Mouse (Mus musculus): ENCODE measurements around the gene D430041D05Rik. TPM values are rescaled to one million over a fixed set of nuclear protein-coding genes. Genes with fewer than 3 reads are reported as not detected.

The D430041D05Rik gene
- total RNA-seq, 1 experiment from 2014 or later: not detected

DNA sequence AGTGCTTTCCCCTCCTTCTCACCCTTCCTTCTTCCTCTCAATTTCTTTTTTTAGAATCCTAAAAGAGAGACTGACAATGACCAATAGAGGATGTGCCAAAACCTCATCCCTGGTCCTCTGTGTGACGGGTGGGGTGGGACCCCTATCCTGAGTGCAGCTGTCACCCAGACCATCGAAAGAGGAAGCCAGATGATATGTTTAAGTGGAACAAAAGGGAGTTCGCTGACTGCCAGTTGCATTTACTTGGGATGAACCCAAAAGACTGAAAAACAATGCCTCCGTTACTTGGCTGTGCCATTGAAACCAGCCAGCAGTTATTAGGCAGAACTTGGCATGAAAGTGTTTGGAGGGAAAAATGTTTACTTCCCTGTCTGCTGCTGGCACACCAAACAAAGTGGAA is 159.2 kb downstream of the D430041D05Rik start:
- no peak for ATAC-seq (replicated peaks in 1 of 2; ENCODE audit: insufficient read depth in 1 of 2, low FRiP score in 2 of 2, low TSS enrichment in 1 of 2, low read depth in 1 of 2, poor library complexity in 2 of 2, severe bottlenecking in 2 of 2)

DNA sequence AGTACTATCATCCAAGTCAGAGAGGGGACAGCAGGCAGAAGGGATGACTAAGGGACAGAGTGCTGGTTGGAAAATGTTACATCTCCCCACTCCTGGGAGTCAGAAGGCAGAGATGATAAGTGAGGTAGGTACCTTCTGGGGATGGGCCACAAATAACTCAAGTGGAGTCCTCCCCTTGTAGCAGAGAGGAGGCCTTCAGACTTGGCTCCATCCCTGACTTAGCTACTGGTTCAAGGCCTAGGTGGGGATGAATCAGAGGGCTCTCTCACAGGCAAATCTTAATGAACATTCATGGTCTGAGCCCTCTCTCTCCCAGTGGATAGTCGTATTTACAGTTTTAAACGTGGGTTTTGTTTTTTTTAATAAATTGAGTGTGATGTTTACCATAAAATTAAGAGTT is 161.0 kb downstream of the D430041D05Rik start:
- ATAC-seq (replicated peaks in 1 of 2; ENCODE audit: insufficient read depth in 1 of 2, low FRiP score in 2 of 2, low TSS enrichment in 1 of 2, low read depth in 1 of 2, poor library complexity in 2 of 2, severe bottlenecking in 2 of 2): no peak

DNA sequence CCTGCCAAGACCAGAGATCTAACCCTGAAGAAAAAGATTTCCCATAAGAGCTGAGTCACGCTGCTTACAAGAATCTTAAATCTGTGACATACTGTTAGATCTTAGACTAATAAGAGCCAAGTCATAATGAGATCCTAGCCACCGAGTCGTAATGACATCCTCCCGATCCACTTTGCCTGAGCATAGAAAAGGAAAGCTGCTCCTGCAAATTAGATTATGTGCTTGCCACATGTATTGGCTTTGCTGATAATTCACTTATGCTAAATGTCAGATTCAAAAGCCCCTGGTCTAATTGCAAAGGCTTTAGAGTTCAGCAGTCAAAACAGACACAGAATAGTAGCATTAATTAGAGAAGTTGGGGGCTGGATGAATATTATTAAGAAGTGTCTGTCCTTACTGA is 164.0 kb downstream of the D430041D05Rik start:
- ATAC-seq (replicated peaks in 1 of 2; ENCODE audit: insufficient read depth in 1 of 2, low FRiP score in 2 of 2, low TSS enrichment in 1 of 2, low read depth in 1 of 2, poor library complexity in 2 of 2, severe bottlenecking in 2 of 2): no peak

DNA sequence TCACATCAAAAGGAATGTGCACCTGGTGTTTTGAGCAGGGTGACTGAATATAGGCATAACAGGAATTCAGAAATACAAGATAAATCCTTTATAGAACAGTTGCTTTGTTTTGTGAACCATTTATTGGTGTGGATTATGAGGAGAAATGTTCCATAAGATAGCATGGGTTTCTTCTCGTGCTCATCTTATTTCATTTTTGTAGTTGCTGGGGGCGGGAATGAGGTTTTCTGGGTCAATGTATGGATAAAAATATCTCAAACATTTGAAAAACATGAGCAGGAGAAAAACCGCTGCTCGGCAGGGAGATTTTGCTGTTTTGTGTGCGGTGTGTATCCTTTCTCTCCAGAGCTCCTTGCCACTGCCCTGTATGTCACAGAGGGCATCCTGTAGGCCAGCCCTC is 168.8 kb downstream of the D430041D05Rik start:
- ATAC-seq (replicated peaks in 1 of 2; ENCODE audit: insufficient read depth in 1 of 2, low FRiP score in 2 of 2, low TSS enrichment in 1 of 2, low read depth in 1 of 2, poor library complexity in 2 of 2, severe bottlenecking in 2 of 2): no peak

DNA sequence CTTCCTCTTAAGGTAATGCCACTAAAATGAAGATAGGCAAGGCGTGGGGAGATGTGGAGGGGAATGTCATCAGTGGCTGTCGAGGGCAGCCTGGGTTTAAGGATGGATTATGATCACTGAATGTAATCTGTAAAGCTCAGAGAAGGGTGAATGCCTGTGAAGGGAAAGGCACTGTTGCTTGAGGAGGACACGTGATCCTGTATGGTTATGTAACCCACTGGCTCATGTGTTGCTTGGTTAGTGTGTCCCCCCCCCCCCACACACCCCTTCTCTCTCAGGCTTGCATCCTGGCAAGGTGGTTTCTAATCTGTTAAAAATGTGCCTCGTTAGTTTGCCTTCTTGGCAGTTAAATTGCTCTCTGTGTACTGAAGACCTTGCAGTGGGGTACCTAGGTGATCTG is 173.7 kb downstream of the D430041D05Rik start:
- no peak for ATAC-seq (replicated peaks in 1 of 2; ENCODE audit: insufficient read depth in 1 of 2, low FRiP score in 2 of 2, low TSS enrichment in 1 of 2, low read depth in 1 of 2, poor library complexity in 2 of 2, severe bottlenecking in 2 of 2)

DNA sequence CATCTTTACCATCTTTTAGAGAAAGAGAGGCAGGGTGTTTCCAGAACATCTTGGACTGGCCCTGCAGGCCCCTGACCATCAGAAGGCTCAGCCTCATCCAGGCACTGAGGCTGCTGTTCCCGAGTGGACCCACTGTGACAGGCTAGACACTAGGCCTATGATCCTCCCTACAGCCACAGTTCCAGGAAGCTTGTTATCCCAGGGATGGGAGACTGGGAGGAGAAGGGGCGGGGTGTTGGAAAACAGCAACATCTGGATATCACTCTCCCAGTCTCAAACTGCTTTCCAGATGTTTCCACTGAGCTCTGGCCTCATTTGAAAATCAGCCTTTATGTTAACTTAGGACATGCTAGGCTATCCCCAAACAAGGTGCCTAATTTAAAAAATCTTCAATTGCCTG is 180.4 kb downstream of the D430041D05Rik start:
- no peak for ATAC-seq (replicated peaks in 1 of 2; ENCODE audit: insufficient read depth in 1 of 2, low FRiP score in 2 of 2, low TSS enrichment in 1 of 2, low read depth in 1 of 2, poor library complexity in 2 of 2, severe bottlenecking in 2 of 2)

DNA sequence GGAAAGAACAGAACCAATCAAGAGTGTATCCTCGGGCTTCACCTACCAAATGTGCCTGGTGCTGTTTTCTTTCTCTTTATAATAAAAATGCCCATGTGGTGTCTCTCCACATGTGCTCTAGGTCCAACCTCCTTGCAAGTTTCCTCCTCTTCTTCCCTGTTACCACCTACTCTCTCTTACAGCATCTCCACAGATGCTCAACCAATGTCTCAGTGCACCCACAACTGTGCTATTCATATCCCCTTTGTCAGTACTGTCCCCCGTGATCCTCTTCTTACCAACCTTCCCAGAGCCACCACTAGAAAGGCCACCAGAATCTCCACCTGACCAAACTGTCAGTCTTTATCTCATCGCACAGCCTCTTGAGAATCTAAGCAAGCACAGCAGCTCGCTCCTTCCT is 184.8 kb downstream of the D430041D05Rik start:
- ATAC-seq (replicated peaks in 1 of 2; ENCODE audit: insufficient read depth in 1 of 2, low FRiP score in 2 of 2, low TSS enrichment in 1 of 2, low read depth in 1 of 2, poor library complexity in 2 of 2, severe bottlenecking in 2 of 2): no peak

DNA sequence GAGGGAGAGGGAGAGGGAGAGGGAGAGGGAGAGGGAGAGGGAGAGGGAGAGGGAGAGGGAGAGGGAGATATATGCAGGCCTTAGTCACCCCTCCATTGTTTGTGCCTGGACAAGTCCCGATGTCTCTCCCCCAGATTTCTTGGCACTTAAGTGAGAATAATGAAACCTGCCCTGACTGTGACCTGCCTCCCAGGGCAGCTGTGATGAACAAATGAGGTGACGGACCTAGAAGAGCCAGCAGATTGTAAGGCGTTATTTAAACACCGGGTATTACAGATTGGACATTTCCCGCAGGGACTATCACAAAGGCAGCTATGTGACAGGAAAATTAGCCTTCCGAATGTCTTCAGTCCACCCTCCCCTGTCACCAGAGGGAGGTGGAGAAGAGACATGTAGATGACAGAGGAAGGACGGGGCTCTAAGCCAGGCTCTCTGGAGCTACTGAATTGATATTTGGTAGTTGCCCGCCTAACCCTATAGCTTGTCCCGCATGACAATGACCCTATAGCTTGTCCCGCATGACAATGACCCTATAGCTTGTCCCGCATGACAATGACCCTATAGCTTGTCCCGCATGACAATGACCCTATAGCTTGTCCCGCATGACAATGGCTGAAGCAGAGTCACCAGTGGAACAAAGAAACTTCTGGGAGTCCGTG is 191.0 kb downstream of the D430041D05Rik start:
- no peak for ATAC-seq (replicated peaks in 1 of 2; ENCODE audit: insufficient read depth in 1 of 2, low FRiP score in 2 of 2, low TSS enrichment in 1 of 2, low read depth in 1 of 2, poor library complexity in 2 of 2, severe bottlenecking in 2 of 2)

DNA sequence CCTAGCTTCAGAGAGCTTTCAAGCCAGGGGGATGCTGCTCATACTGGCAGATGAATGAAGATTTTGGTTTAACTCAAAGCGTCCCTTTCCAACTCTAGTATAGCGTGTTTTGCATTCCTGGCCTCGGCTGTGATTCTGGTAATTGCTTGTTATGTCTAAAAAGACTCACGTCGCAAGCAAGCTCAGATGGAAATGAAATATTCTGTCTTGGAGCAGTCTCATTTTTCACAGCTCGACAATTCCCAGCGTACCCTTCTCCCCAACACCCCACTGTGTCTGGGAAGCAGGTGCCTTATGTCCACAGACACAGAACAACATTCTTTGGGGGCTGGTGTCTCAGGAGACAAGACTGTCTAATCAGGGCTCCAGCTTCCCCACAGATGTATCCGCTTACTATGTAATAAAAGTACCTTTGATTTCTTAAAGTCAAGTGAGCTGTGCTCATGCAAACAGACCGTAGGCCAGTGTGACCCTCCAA is 192.2 kb downstream of the D430041D05Rik start:
- ATAC-seq (replicated peaks in 1 of 2; ENCODE audit: insufficient read depth in 1 of 2, low FRiP score in 2 of 2, low TSS enrichment in 1 of 2, low read depth in 1 of 2, poor library complexity in 2 of 2, severe bottlenecking in 2 of 2): no peak

DNA sequence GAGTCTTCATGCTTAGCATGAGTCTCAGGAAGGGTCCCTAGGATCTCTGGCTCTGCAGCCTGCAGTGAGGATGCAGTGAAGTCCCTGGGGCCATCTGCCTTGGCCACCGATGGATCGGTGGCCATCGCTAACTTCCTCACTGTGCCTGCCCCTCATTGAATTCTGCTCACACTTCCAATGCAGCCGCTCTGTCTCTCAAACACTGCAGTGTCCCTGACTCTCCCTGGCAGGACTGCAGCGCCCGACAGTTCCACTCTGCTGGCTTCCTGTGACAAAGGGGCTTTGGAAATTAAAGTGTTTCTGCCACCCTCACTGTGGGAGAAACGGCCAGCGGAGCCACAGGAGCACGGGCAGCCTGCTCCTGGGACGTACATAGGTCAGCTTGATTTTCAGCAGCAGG is 192.7 kb downstream of the D430041D05Rik start:
- no peak for ATAC-seq (replicated peaks in 1 of 2; ENCODE audit: insufficient read depth in 1 of 2, low FRiP score in 2 of 2, low TSS enrichment in 1 of 2, low read depth in 1 of 2, poor library complexity in 2 of 2, severe bottlenecking in 2 of 2)

DNA sequence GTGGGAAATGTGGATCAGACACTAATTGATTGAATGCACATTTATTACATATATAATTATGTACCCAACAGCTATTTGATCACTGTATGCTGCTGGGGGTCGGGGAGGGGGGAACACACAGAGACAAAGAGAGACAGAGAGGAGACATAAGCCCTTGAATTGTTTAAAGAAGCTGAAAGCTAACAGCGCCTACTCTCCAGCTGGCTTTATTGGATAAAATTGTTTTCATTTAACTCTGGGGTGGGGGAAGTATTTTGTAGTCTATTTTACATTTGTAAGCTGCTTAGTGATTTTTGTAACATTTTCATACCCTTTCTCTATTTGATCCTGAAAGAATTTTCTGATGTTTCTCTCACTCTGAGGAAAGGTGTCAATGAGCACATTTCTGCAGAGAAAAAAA is 201.4 kb downstream of the D430041D05Rik start:
- ATAC-seq (replicated peaks in 1 of 2; ENCODE audit: insufficient read depth in 1 of 2, low FRiP score in 2 of 2, low TSS enrichment in 1 of 2, low read depth in 1 of 2, poor library complexity in 2 of 2, severe bottlenecking in 2 of 2): no peak

DNA sequence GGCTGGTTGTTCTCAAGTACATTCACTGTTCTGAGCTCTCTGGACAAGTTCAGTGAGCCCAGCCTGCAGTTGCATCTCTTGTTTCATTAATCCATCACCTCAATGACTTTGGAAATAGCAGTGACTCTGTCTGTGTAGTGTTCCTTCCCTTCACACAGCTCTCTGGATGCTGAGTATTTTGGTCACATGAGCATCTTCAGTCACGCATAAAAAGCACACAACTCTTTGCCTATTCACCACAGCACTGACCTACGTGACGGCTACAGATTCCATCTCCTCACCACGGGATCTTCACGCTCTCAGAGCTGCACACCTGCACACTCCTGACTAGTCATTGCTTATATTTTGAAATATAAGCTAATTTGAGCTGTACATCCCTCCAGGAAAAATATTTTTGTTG is 202.4 kb downstream of the D430041D05Rik start:
- no peak for ATAC-seq (replicated peaks in 1 of 2; ENCODE audit: insufficient read depth in 1 of 2, low FRiP score in 2 of 2, low TSS enrichment in 1 of 2, low read depth in 1 of 2, poor library complexity in 2 of 2, severe bottlenecking in 2 of 2)

DNA sequence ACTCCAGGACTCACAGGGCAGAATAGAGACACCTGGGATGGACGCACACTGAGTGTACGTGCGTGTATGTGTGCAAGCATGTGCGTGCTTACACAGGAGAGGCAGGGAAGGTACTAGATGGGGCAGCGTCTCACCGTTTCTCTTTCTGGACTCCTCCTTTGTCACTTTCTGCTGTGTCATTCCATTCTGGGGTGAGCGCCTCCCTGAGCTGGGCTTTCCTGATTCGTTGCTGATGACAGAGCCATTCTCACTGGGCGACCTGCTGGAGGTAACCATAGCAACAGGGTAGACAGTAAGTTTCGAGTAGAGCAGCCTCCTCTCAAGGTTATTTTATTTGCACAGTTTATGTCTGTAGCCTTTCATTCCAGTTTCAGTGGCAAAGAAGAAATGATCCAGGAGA is 202.9 kb downstream of the D430041D05Rik start:
- ATAC-seq (replicated peaks in 1 of 2; ENCODE audit: insufficient read depth in 1 of 2, low FRiP score in 2 of 2, low TSS enrichment in 1 of 2, low read depth in 1 of 2, poor library complexity in 2 of 2, severe bottlenecking in 2 of 2): peak in 1 of 2 experiments; percentile 58; a peak in 1 of 4 replicates

DNA sequence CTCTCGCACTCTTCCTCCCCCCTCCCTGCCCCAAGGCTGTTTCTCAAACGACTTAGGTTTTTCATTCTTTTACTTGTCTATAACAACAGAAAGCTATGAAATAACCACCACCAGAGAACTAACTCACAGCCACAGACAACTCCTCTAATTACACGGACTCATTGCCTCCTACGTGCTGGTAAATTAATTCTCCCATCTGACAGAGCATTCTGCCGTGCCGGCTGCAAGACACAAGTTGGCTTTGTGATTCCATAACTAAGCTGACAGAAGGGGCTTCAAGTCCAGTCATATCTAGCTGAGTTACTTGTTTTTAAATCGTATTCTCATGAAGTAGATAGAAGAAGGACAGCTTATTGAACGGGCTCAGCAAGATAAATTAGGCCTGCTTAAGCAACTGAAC is 205.2 kb downstream of the D430041D05Rik start:
- no peak for ATAC-seq (replicated peaks in 1 of 2; ENCODE audit: insufficient read depth in 1 of 2, low FRiP score in 2 of 2, low TSS enrichment in 1 of 2, low read depth in 1 of 2, poor library complexity in 2 of 2, severe bottlenecking in 2 of 2)

DNA sequence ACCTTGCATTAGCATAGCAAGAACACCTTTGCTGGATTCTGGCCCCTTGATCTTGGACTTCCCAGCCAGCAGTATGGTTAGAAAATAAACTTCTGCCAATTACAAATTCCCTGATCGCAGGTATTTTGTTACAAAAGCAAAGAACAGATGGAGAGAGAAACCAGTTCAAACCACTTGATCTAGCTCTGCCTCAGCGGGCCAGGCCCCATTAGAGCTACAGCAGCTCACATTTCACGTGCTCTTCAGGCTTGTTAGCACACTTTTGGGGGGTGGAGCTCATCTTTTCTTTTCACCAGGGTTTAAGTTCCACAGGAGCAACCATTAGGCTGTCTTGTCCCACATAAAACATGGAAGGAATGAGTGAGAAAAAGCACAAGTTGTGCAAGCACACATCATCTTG is 210.6 kb downstream of the D430041D05Rik start:
- ATAC-seq (replicated peaks in 1 of 2; ENCODE audit: insufficient read depth in 1 of 2, low FRiP score in 2 of 2, low TSS enrichment in 1 of 2, low read depth in 1 of 2, poor library complexity in 2 of 2, severe bottlenecking in 2 of 2): no peak

DNA sequence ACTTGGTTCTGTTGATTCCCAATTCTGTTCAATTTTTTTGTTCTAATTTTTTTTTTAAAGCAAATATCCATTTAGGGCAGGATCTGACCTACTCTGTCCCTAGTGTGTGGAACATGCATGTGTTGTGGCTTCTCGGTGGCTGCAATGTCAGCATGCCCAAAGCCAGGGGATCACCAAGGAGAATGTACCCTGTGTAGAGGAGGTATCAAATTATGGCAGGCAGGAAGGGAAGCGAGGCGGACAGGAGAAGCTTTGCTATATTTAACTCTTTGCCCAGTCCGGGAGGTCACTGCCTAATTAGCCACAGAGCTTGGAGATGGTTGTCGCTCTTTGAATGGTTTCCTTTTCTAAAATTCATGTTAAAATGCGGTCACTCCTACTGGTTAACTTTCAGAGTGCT is 212.6 kb downstream of the D430041D05Rik start:
- ATAC-seq (replicated peaks in 1 of 2; ENCODE audit: insufficient read depth in 1 of 2, low FRiP score in 2 of 2, low TSS enrichment in 1 of 2, low read depth in 1 of 2, poor library complexity in 2 of 2, severe bottlenecking in 2 of 2): no peak

DNA sequence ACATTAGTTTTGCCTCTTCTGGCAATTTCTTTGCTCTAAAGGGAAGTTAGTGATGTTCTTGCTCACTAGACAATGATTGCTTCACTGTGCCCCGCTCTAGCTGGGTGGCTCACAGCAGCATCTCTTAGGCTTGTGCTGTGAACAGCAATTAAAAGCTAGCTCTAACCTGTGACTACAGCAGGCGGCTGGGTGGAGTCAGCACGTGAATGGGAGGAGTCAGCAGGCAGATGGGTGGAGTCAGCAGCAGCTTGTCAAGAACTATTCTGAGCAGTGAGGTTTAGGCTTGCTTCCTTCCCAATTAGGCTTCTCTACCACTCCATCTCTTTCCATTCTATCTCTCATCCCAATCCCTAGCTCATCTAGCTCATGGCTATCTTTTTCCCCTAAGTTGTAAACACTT is 213.5 kb downstream of the D430041D05Rik start:
- ATAC-seq (replicated peaks in 1 of 2; ENCODE audit: insufficient read depth in 1 of 2, low FRiP score in 2 of 2, low TSS enrichment in 1 of 2, low read depth in 1 of 2, poor library complexity in 2 of 2, severe bottlenecking in 2 of 2): 0 out of 4 replicates have a peak, but pooled peaks of 1 of the 2 experiments have one; percentile 25

DNA sequence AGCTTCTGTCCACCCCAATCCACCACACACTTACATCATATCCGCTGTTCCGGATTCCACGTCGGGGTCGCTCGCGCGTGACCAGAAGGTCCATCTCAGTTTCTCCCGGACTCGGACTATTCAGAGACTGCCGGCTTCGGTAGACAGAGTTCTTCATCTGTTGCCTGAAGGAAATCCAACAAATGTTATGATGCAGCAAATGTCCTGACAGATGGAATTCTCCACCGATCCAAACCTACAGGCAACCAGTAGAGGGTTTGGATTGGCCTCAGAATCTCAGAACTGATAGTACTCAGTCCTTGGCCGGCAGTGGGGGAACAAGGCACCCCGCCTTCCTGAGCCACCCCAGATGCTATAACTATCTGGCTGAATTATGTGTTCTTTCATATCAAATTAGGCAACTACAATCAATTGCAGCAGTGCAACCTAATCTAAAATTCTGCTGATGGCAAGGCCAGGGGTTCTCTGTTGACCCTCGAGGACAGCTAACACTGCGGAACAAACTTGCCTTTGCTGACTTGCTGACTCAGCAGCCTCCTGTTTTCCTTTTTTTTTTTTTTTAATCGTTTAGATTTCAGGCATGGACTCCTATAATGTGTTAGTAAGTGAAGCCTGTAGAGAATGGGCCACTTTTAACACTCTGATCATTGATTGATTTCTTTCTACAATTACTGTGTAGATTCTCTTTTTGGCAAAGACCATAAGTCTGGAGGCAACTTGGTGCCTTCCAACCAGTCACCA is 218.2 kb downstream of the D430041D05Rik start:
- no peak for ATAC-seq (replicated peaks in 1 of 2; ENCODE audit: insufficient read depth in 1 of 2, low FRiP score in 2 of 2, low TSS enrichment in 1 of 2, low read depth in 1 of 2, poor library complexity in 2 of 2, severe bottlenecking in 2 of 2)

DNA sequence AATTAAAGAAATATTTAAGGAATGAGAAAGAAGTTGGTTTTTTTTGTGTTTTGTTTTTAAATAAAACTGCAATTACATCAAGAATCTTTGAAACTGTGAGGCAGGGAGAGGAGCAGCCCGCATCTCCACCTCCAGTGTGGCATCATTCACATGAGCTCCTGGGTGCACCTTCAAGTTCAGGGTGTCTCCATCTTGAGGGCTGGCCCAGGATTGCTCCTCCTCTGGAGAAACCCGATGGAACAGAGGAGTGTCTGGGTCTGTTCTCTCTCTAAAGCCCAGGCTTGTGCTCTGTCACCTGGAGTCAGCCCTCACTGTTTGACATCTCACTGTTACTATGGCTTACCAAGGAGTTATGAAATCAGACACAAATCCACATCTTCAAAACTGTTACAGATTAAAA is 219.1 kb downstream of the D430041D05Rik start:
- no peak for ATAC-seq (replicated peaks in 1 of 2; ENCODE audit: insufficient read depth in 1 of 2, low FRiP score in 2 of 2, low TSS enrichment in 1 of 2, low read depth in 1 of 2, poor library complexity in 2 of 2, severe bottlenecking in 2 of 2)

Data from hematopoietic stem cell, adult 5-6 weeks (primary cell).